Mouse (Mus musculus): ENCODE data around the gene Arhgap18. TPM values are rescaled to one million over a fixed set of nuclear protein-coding genes. Genes with fewer than 3 reads are reported as not detected.

The Arhgap18 gene
- polyA plus RNA-seq, 1 experiment from 2014 or later = 28.8 TPM

- no peak overlapping the region for H3K4me3 ChIP-seq (ENCODE audit: low read depth, low read length)
- ATAC-seq (ENCODE audit: low read depth) = no peak
Measured at GRCm38 (mm10) chr10:26754006-26754405, 785 bp downstream of the Arhgap18 start.

GRCm38 (mm10) chr10:26757231-26757630, 4.0 kb downstream of the Arhgap18 start:
- H3K4me2 ChIP-seq (ENCODE audit: low read depth, low read length) = no peak overlapping the region
- no peaks in the 10 kb centered on the region for H3K36me3 ChIP-seq (ENCODE audit: control insufficient read depth, insufficient read depth, low read length)
- H3K27me3 ChIP-seq (replicated peaks; ENCODE audit: control insufficient read depth, insufficient read depth, low read length) = no peaks in the 10 kb centered on the region
- H3K9ac ChIP-seq (ENCODE audit: low read depth, low read length) = no peak overlapping the region
- DNase-seq (ENCODE audit: low spot score) = no peak
- no peak for ATAC-seq (ENCODE audit: low read depth)
- H3K4me3 ChIP-seq (ENCODE audit: low read depth, low read length) = no peak overlapping the region
- 94% methylated on average over 2 of the region's 2 CpGs for WGBS
- H3K9me3 ChIP-seq (ENCODE audit: control insufficient read depth, low read length) = no peaks in the 10 kb centered on the region
- H3K4me1 ChIP-seq (ENCODE audit: control insufficient read depth, insufficient read depth, low read length) = 0 out of 2 replicates have a peak, but pooled peaks cover 5% of the 10 kb centered on the region
- H3K27ac ChIP-seq (replicated peaks; ENCODE audit: low read depth, low read length) = no peak overlapping the region

More at GRCm38 (mm10) chr10:26754006-26754405, 785 bp downstream of the Arhgap18 start:
- Histone ChIP-seq H3K27ac (replicated peaks; ENCODE audit: low read depth, low read length) (no peak overlapping the region), H3K4me2 (ENCODE audit: low read depth, low read length) (no peak overlapping the region), H3K36me3 (ENCODE audit: control insufficient read depth, insufficient read depth, low read length) (no peaks in the 10 kb centered on the region), H3K9ac (ENCODE audit: low read depth, low read length) (no peak overlapping the region), H3K9me3 (ENCODE audit: control insufficient read depth, low read length) (no peaks in the 10 kb centered on the region), H3K27me3 (replicated peaks; ENCODE audit: control insufficient read depth, insufficient read depth, low read length) (no peaks in the 10 kb centered on the region), H3K4me1 (ENCODE audit: control insufficient read depth, insufficient read depth, low read length) (no peaks in the 10 kb centered on the region)
- 94% methylated on average over 6 of the region's 6 CpGs for WGBS
- DNase-seq (ENCODE audit: low spot score) = no peak

GRCm38 (mm10) chr10:26759469-26759868, 6.2 kb downstream of the Arhgap18 start:
- Histone ChIP-seq H3K27ac (replicated peaks; ENCODE audit: low read depth, low read length) (no peak overlapping the region), H3K9me3 (ENCODE audit: control insufficient read depth, low read length) (no peaks in the 10 kb centered on the region), H3K4me3 (ENCODE audit: low read depth, low read length) (no peak overlapping the region), H3K9ac (ENCODE audit: low read depth, low read length) (no peak overlapping the region), H3K36me3 (ENCODE audit: control insufficient read depth, insufficient read depth, low read length) (no peaks in the 10 kb centered on the region), H3K4me1 (ENCODE audit: control insufficient read depth, insufficient read depth, low read length) (0 out of 2 replicates have a peak, but pooled peaks cover 8% of the 10 kb centered on the region), H3K27me3 (replicated peaks; ENCODE audit: control insufficient read depth, insufficient read depth, low read length) (no peaks in the 10 kb centered on the region), H3K4me2 (ENCODE audit: low read depth, low read length) (no peak overlapping the region)
- no peak for ATAC-seq (ENCODE audit: low read depth)
- no peak for DNase-seq (ENCODE audit: low spot score)
- WGBS = 27% methylated on average over 6 of the region's 6 CpGs

GRCm38 (mm10) chr10:26761103-26761502, 7.9 kb downstream of the Arhgap18 start:
- DNase-seq (ENCODE audit: low spot score) = no peak
- no peak overlapping the region for H3K4me3 ChIP-seq (ENCODE audit: low read depth, low read length)
- no peaks in the 10 kb centered on the region for H3K27me3 ChIP-seq (replicated peaks; ENCODE audit: control insufficient read depth, insufficient read depth, low read length)
- no peaks in the 10 kb centered on the region for H3K9me3 ChIP-seq (ENCODE audit: control insufficient read depth, low read length)
- no peak overlapping the region for H3K27ac ChIP-seq (replicated peaks; ENCODE audit: low read depth, low read length)
- 84% methylated on average over 4 of the region's 4 CpGs for WGBS
- no peak for ATAC-seq (ENCODE audit: low read depth)
- no peaks in the 10 kb centered on the region for H3K36me3 ChIP-seq (ENCODE audit: control insufficient read depth, insufficient read depth, low read length)
- H3K4me1 ChIP-seq (ENCODE audit: control insufficient read depth, insufficient read depth, low read length) = 0 out of 2 replicates have a peak, but pooled peaks cover 8% of the 10 kb centered on the region
- no peak overlapping the region for H3K9ac ChIP-seq (ENCODE audit: low read depth, low read length)
- H3K4me2 ChIP-seq (ENCODE audit: low read depth, low read length) = no peak overlapping the region

- peak; percentile 36 for DNase-seq (ENCODE audit: low spot score)
Measured at GRCm38 (mm10) chr10:26761991-26762903, 9.0 kb downstream of the Arhgap18 start.

GRCm38 (mm10) chr10:26767196-26767595, 14.0 kb downstream of the Arhgap18 start:
- Histone ChIP-seq H3K4me1 (ENCODE audit: control insufficient read depth, insufficient read depth, low read length) (0 out of 2 replicates have a peak, but pooled peaks cover 3% of the 10 kb centered on the region), H3K4me3 (ENCODE audit: low read depth, low read length) (no peak overlapping the region), H3K9me3 (ENCODE audit: control insufficient read depth, low read length) (no peaks in the 10 kb centered on the region), H3K36me3 (ENCODE audit: control insufficient read depth, insufficient read depth, low read length) (no peaks in the 10 kb centered on the region), H3K4me2 (ENCODE audit: low read depth, low read length) (no peak overlapping the region), H3K27ac (replicated peaks; ENCODE audit: low read depth, low read length) (no peak overlapping the region), H3K9ac (ENCODE audit: low read depth, low read length) (no peak overlapping the region), H3K27me3 (replicated peaks; ENCODE audit: control insufficient read depth, insufficient read depth, low read length) (no peaks in the 10 kb centered on the region)
- DNase-seq (ENCODE audit: low spot score) = no peak
- ATAC-seq (ENCODE audit: low read depth) = no peak
- 74% methylated on average over 3 of the region's 3 CpGs for WGBS

More at GRCm38 (mm10) chr10:26761991-26762903, 9.0 kb downstream of the Arhgap18 start:
- H3K4me1 ChIP-seq (ENCODE audit: control insufficient read depth, insufficient read depth, low read length) = 0 out of 2 replicates have a peak, but pooled peaks cover 8% of the 10 kb centered on the region
- no peaks in the 10 kb centered on the region for H3K9me3 ChIP-seq (ENCODE audit: control insufficient read depth, low read length)
- WGBS = 30% methylated on average over 9 of the region's 9 CpGs
- H3K9ac ChIP-seq (ENCODE audit: low read depth, low read length) = no peak overlapping the region
- no peaks in the 10 kb centered on the region for H3K27me3 ChIP-seq (replicated peaks; ENCODE audit: control insufficient read depth, insufficient read depth, low read length)
- ATAC-seq (ENCODE audit: low read depth) = peak; percentile 33; the same call in 1 of the 2 replicates
- no peak overlapping the region for H3K4me3 ChIP-seq (ENCODE audit: low read depth, low read length)
- no peaks in the 10 kb centered on the region for H3K36me3 ChIP-seq (ENCODE audit: control insufficient read depth, insufficient read depth, low read length)
- H3K4me2 ChIP-seq (ENCODE audit: low read depth, low read length) = no peak overlapping the region
- no peak overlapping the region for H3K27ac ChIP-seq (replicated peaks; ENCODE audit: low read depth, low read length)

- Histone ChIP-seq H3K36me3 (ENCODE audit: control insufficient read depth, insufficient read depth, low read length) (no peaks in the 10 kb centered on the region), H3K4me3 (ENCODE audit: low read depth, low read length) (no peak overlapping the region), H3K4me1 (ENCODE audit: control insufficient read depth, insufficient read depth, low read length) (peaks cover 7% of the 10 kb centered on the region; the same call in 1 of the 2 replicates), H3K27me3 (replicated peaks; ENCODE audit: control insufficient read depth, insufficient read depth, low read length) (no peaks in the 10 kb centered on the region), H3K9ac (ENCODE audit: low read depth, low read length) (no peak overlapping the region), H3K9me3 (ENCODE audit: control insufficient read depth, low read length) (no peaks in the 10 kb centered on the region), H3K27ac (replicated peaks; ENCODE audit: low read depth, low read length) (no peak overlapping the region), H3K4me2 (ENCODE audit: low read depth, low read length) (no peak overlapping the region)
- DNase-seq (ENCODE audit: low spot score) = no peak
- WGBS = 71% methylated on average over 2 of the region's 2 CpGs
- ATAC-seq (ENCODE audit: low read depth) = no peak
Measured at GRCm38 (mm10) chr10:26768943-26769342, 15.7 kb downstream of the Arhgap18 start.

- no peak overlapping the region for H3K4me2 ChIP-seq (ENCODE audit: low read depth, low read length)
- no peak overlapping the region for H3K9ac ChIP-seq (ENCODE audit: low read depth, low read length)
- H3K9me3 ChIP-seq (ENCODE audit: control insufficient read depth, low read length) = no peaks in the 10 kb centered on the region
- DNase-seq (ENCODE audit: low spot score) (no peak), ATAC-seq (ENCODE audit: low read depth) (no peak)
- WGBS = 83% methylated on average over 8 of the region's 8 CpGs
- no peak overlapping the region for H3K4me3 ChIP-seq (ENCODE audit: low read depth, low read length)
- no peaks in the 10 kb centered on the region for H3K36me3 ChIP-seq (ENCODE audit: control insufficient read depth, insufficient read depth, low read length)
- peaks cover 7% of the 10 kb centered on the region; the same call in 1 of the 2 replicates for H3K4me1 ChIP-seq (ENCODE audit: control insufficient read depth, insufficient read depth, low read length)
- H3K27ac ChIP-seq (replicated peaks; ENCODE audit: low read depth, low read length) = no peak overlapping the region
- no peaks in the 10 kb centered on the region for H3K27me3 ChIP-seq (replicated peaks; ENCODE audit: control insufficient read depth, insufficient read depth, low read length)
Measured at GRCm38 (mm10) chr10:26770035-26770434, 16.8 kb downstream of the Arhgap18 start.

Data from embryonic facial prominence, embryonic 14.5 days (tissue).